In the genomic region with DNA sequence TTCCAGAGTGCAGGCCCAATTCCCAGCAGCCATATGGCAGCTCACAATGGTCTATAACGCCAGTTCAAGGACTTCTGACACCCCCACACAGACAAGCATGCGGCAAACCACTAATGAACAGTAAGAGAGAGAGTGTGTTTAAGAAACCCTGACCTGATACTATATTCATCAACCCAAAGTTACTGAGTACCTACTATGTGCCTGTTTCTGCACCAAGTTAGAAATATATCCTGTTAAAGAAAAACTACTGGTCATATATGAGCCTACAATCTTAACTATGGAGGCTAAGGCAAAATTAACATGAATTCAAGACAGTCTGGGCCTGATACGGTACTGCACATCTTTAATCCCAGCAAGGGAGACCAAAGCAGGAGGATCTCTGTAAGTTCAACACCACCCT, we compare ENCODE assay signal across 9 mouse cellular contexts. TPM values are rescaled to one million over a fixed set of nuclear protein-coding genes. Genes with fewer than 3 reads are reported as not detected.
DNase-seq lines count a peak whose midpoint lies in the region; ATAC-seq and TF ChIP-seq lines count a peak whose summit lies in the region.
"Had no signal": no experiment of that assay in that cellular context is flagged by ENCODE, and none has a peak within 500 bp of the region (broad histone marks: within the 10 kb centered on the region; RNA-seq: fewer than 3 reads in every experiment).

No protein-coding gene starts in this region.

- no peak overlapping the region for H3K27ac ChIP-seq in lung, embryonic 14.5 days (ENCODE audit: low read depth)
- peak overlapping the region; percentile 93 for H3K27ac ChIP-seq in forebrain, embryonic 10.5 days
- no peak overlapping the region for H3K27ac ChIP-seq in limb, embryonic 13.5 days
- no peak overlapping the region for H3K27ac ChIP-seq in neural tube, embryonic 15.5 days (replicated peaks)

- 0 out of 2 replicates have a peak, but pooled peaks cover 5% of the 10 kb centered on the region for H3K36me3 ChIP-seq in lung, embryonic 14.5 days (ENCODE audit: insufficient read depth)
- H3K36me3 ChIP-seq in forebrain, embryonic 10.5 days (replicated peaks) = peaks cover 34% of the 10 kb centered on the region
- H3K36me3 ChIP-seq in limb, embryonic 13.5 days = no peaks in the 10 kb centered on the region
- no peaks in the 10 kb centered on the region for H3K36me3 ChIP-seq in neural tube, embryonic 15.5 days

- 71% methylated on average over 3 of the region's 3 CpGs for WGBS in lung, embryonic 14.5 days
- 87% methylated on average over 3 of the region's 3 CpGs for WGBS in forebrain, embryonic 10.5 days
- WGBS in limb, embryonic 13.5 days = 78% methylated on average over 3 of the region's 3 CpGs
- WGBS in neural tube, embryonic 15.5 days = 81% methylated on average over 3 of the region's 3 CpGs

- no peaks in the 10 kb centered on the region for H3K9me3 ChIP-seq in lung, embryonic 14.5 days (ENCODE audit: low read depth, low read length)
- H3K9me3 ChIP-seq in forebrain, embryonic 10.5 days = no peaks in the 10 kb centered on the region
- H3K9me3 ChIP-seq in limb, embryonic 13.5 days = no peaks in the 10 kb centered on the region
- H3K9me3 ChIP-seq in neural tube, embryonic 15.5 days (replicated peaks) = no peaks in the 10 kb centered on the region

- peak overlapping the region; percentile 89 for H3K9ac ChIP-seq in lung, embryonic 14.5 days
- peak overlapping the region; percentile 86 for H3K9ac ChIP-seq in limb, embryonic 13.5 days
- peak overlapping the region; percentile 80; the same call in 1 of the 2 replicates for H3K9ac ChIP-seq in neural tube, embryonic 15.5 days (replicated peaks)

- no peak for TF ChIP-seq CTCF in lung, embryonic 14.5 days (IDR thresholded peaks at IDR 0.05; ENCODE audit: low read depth)

- no peak for ATAC-seq in lung, embryonic 14.5 days (ENCODE audit: insufficient read depth)
- ATAC-seq in limb, embryonic 13.5 days (ENCODE audit: low FRiP score, low read depth) = no peak
- ATAC-seq in neural tube, embryonic 15.5 days (ENCODE audit: low FRiP score) = no peak

- H3K4me3 ChIP-seq in lung, embryonic 14.5 days (ENCODE audit: low read depth, low read length) = peak overlapping the region; percentile 79; the same call in 1 of the 2 replicates
- peak overlapping the region; percentile 83 for H3K4me3 ChIP-seq in forebrain, embryonic 10.5 days
- H3K4me3 ChIP-seq in limb, embryonic 13.5 days = peak overlapping the region; percentile 68
- peak overlapping the region; percentile 80 for H3K4me3 ChIP-seq in neural tube, embryonic 15.5 days (replicated peaks)

- no peak for DNase-seq in lung, embryonic 14.5 days
- no peak for DNase-seq in lung, postnatal 14 days
- DNase-seq in forebrain, embryonic 10.5 days (ENCODE audit: extremely low spot score, low spot score) = no peak
- DNase-seq in frontal cortex, postnatal 36 days (ENCODE audit: low spot score in 2 of 2) = no peak
- no peak for DNase-seq in thymus, postnatal 10 days (ENCODE audit: low spot score in 2 of 2)
- DNase-seq in layer of hippocampus, adult 11-12 months (ENCODE audit: low spot score) = no peak

- 0 out of 2 replicates have a peak, but pooled peaks cover 4% of the 10 kb centered on the region for H3K4me1 ChIP-seq in lung, embryonic 14.5 days (ENCODE audit: insufficient read depth)
- H3K4me1 ChIP-seq in forebrain, embryonic 10.5 days = peaks cover 14% of the 10 kb centered on the region
- peaks cover 11% of the 10 kb centered on the region for H3K4me1 ChIP-seq in limb, embryonic 13.5 days
- peaks cover 9% of the 10 kb centered on the region for H3K4me1 ChIP-seq in neural tube, embryonic 15.5 days

- H3K4me2 ChIP-seq in lung, embryonic 14.5 days = peak overlapping the region; percentile 94
- H3K4me2 ChIP-seq in limb, embryonic 13.5 days (replicated peaks) = peak overlapping the region; percentile 93
- peak overlapping the region; percentile 83 for H3K4me2 ChIP-seq in neural tube, embryonic 15.5 days

- no peaks in the 10 kb centered on the region for H3K27me3 ChIP-seq in lung, embryonic 14.5 days (ENCODE audit: insufficient read depth, low read length)
- H3K27me3 ChIP-seq in forebrain, embryonic 10.5 days (ENCODE audit: poor library complexity, severe bottlenecking) = no peaks in the 10 kb centered on the region
- H3K27me3 ChIP-seq in limb, embryonic 13.5 days = no peaks in the 10 kb centered on the region
- no peaks in the 10 kb centered on the region for H3K27me3 ChIP-seq in neural tube, embryonic 15.5 days (replicated peaks)

RNA-seq across cellular contexts. Expression of a gene that starts 1.3 kb away (rescaled TPM):
- polyA plus RNA-seq in lung, embryonic 14.5 days (2014; fragmentation: Nextera tagmentation; extraction: Ambion mirVana) = 35.7 and 37.9 TPM in 2 replicates
- polyA plus RNA-seq in forebrain, embryonic 10.5 days (2016; fragmentation: Nextera tagmentation; extraction: Ambion mirVana) = 34.3 and 35.5 TPM in 2 replicates
- 33.3 and 34.9 TPM in 2 replicates for polyA plus RNA-seq in limb, embryonic 13.5 days (2015; fragmentation: Nextera tagmentation; extraction: Ambion mirVana)
- polyA plus RNA-seq in neural tube, embryonic 15.5 days (2015; fragmentation: Nextera tagmentation; extraction: Ambion mirVana) = 18.9 and 34.8 TPM in 2 replicates

RNA-seq across cellular contexts. Expression of a gene that starts 17.2 kb away (rescaled TPM):
- not detected in 2 replicates for polyA plus RNA-seq in lung, embryonic 14.5 days (2014; fragmentation: Nextera tagmentation; extraction: Ambion mirVana)
- not detected in 2 replicates for polyA plus RNA-seq in forebrain, embryonic 10.5 days (2016; fragmentation: Nextera tagmentation; extraction: Ambion mirVana)
- polyA plus RNA-seq in limb, embryonic 13.5 days (2015; fragmentation: Nextera tagmentation; extraction: Ambion mirVana) = not detected in 2 replicates
- polyA plus RNA-seq in neural tube, embryonic 15.5 days (2015; fragmentation: Nextera tagmentation; extraction: Ambion mirVana) = not detected in 2 replicates
- polyA plus RNA-seq: large intestine, adult 2 months had no signal

RNA-seq across cellular contexts. Expression of a gene that starts 41.6 kb away (rescaled TPM):
- polyA plus RNA-seq in lung, embryonic 14.5 days (2014; fragmentation: Nextera tagmentation; extraction: Ambion mirVana) = 0.12 TPM in 1 of 2 replicates, not detected in the other
- not detected in 2 replicates for polyA plus RNA-seq in forebrain, embryonic 10.5 days (2016; fragmentation: Nextera tagmentation; extraction: Ambion mirVana)
- 0.23 TPM in 1 of 2 replicates, not detected in the other for polyA plus RNA-seq in limb, embryonic 13.5 days (2015; fragmentation: Nextera tagmentation; extraction: Ambion mirVana)
- not detected in 2 replicates for polyA plus RNA-seq in neural tube, embryonic 15.5 days (2015; fragmentation: Nextera tagmentation; extraction: Ambion mirVana)

RNA-seq across cellular contexts. Expression of a gene that starts 52.6 kb away (rescaled TPM):
- polyA plus RNA-seq in lung, embryonic 14.5 days (2014; fragmentation: Nextera tagmentation; extraction: Ambion mirVana) = 6.2 TPM in 2 replicates
- 0.97 and 1.1 TPM in 2 replicates for polyA plus RNA-seq in forebrain, embryonic 10.5 days (2016; fragmentation: Nextera tagmentation; extraction: Ambion mirVana)
- polyA plus RNA-seq in limb, embryonic 13.5 days (2015; fragmentation: Nextera tagmentation; extraction: Ambion mirVana) = 1.8 and 2.0 TPM in 2 replicates
- polyA plus RNA-seq in neural tube, embryonic 15.5 days (2015; fragmentation: Nextera tagmentation; extraction: Ambion mirVana) = 0.20 and 1.4 TPM in 2 replicates

RNA-seq across cellular contexts. Expression of a gene that starts 57.0 kb away (rescaled TPM):
- 384 and 400 TPM in 2 replicates for polyA plus RNA-seq in lung, embryonic 14.5 days (2014; fragmentation: Nextera tagmentation; extraction: Ambion mirVana)
- 267 and 270 TPM in 2 replicates for polyA plus RNA-seq in forebrain, embryonic 10.5 days (2016; fragmentation: Nextera tagmentation; extraction: Ambion mirVana)
- 420 and 444 TPM in 2 replicates for polyA plus RNA-seq in limb, embryonic 13.5 days (2015; fragmentation: Nextera tagmentation; extraction: Ambion mirVana)
- polyA plus RNA-seq in neural tube, embryonic 15.5 days (2015; fragmentation: Nextera tagmentation; extraction: Ambion mirVana) = 436 and 479 TPM in 2 replicates
